Mouse (Mus musculus) kidney, embryonic 15.5 days (tissue): ENCODE measurements around the gene Gm49673. TPM values are rescaled to one million over a fixed set of nuclear protein-coding genes. Genes with fewer than 3 reads are reported as not detected.
"Not testable (repeated sequence)": the region's sequence is repeated elsewhere in the genome, so short reads cannot be mapped to it uniquely, and the experiment has no call there.

Experiments
- ATAC-seq: fragments of 200-750 bp; cut with Nextera tagmentation; replicated peaks from 2 replicates; pipeline ENCODE4 v1.8.0; 2017; ENCODE audit warnings: moderate TSS enrichment; ENCODE audit not compliant: low FRiP score
- H3K27ac ChIP-seq: fragments of 300-500 bp; sonication (generic); 2 replicates; pipeline ENCODE4 v1.5.1; 2015; ENCODE audit warnings: mild to moderate bottlenecking, inconsistent platforms
- H3K27me3 ChIP-seq: fragments of 300-500 bp; sonication (generic); 2 replicates; pipeline ENCODE4 v1.6.1; 2015; ENCODE audit warnings: inconsistent platforms
- H3K36me3 ChIP-seq: fragments of 300-500 bp; sonication (generic); 2 replicates; pipeline ENCODE4 v1.6.1; 2015; ENCODE audit warnings: inconsistent platforms
- H3K4me1 ChIP-seq: fragments of 300-500 bp; sonication (generic); 2 replicates; pipeline ENCODE4 v1.6.1; 2015; ENCODE audit warnings: inconsistent platforms
- H3K4me2 ChIP-seq: fragments of 300-500 bp; sonication (generic); 2 replicates; pipeline ENCODE4 v1.6.1; 2015; ENCODE audit warnings: moderate library complexity, mild to moderate bottlenecking, inconsistent platforms
- H3K4me3 ChIP-seq: fragments of 300-500 bp; sonication (generic); replicated peaks from 2 replicates; pipeline ENCODE4 v1.5.1; 2015; ENCODE audit warnings: mild to moderate bottlenecking, inconsistent platforms
- H3K9ac ChIP-seq: fragments of 300-500 bp; sonication (generic); 2 replicates; pipeline ENCODE4 v1.6.1; 2015; ENCODE audit warnings: mild to moderate bottlenecking, inconsistent platforms
- H3K9me3 ChIP-seq: fragments of 300-500 bp; sonication (generic); replicated peaks from 2 replicates; pipeline ENCODE4 v1.6.1; 2016; ENCODE audit warnings: inconsistent platforms
- WGBS: fragments of 180-500 bp; shearing (Covaris S2); methylation state at CpG from one replicate; pipeline ENCODE4 v1.1.7; 2015; ENCODE audit warnings: mixed read lengths; 5-methylcytosine and 5-hydroxymethylcytosine counted together
- polyA plus RNA-seq: library from polyadenylated mRNA; unstranded; fragments of >200 nt; fragmentation: Nextera tagmentation; extraction: Ambion mirVana; gene quantifications from 2 replicates; pipeline ENCODE4 v1.2.1, GENCODE M21; 2015

Gene Gm49673
- polyA plus RNA-seq, 1 experiment from 2014 or later: 0.26 TPM

- ATAC-seq, H3K9ac ChIP-seq, H3K27ac ChIP-seq, H3K36me3 ChIP-seq, H3K4me3 ChIP-seq, H3K4me1 ChIP-seq, H3K27me3 ChIP-seq, H3K9me3 ChIP-seq, H3K4me2 ChIP-seq: not testable (repeated sequence)
- WGBS: 89% methylated on average over 3 of the region's 6 CpGs
Measured at GRCm38 (mm10) chr17:8124586-8124985, 23.0 kb downstream of the Gm49673 start.

DNA sequence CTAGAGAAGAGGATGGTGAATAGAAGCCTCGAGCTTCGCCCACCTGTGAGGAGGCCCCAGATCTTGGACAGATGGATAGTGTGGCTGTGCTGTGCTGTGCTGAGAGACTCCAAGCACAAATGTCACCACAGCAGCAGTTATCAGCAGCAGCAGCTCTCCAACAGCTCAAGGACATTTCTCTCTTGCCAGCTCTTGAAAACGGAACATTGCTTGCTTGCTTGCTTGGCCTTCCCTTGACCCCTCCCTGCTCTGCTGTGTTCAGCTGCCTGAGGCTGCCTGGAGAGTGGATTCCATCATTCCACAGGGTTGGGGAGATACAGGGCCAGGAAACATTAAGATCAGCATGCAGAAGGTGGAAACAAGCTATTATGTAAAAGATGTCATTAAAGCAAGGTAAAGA is 24.6 kb downstream of the Gm49673 start:
- not testable (repeated sequence) for H3K4me3 ChIP-seq, H3K9me3 ChIP-seq, ATAC-seq, H3K9ac ChIP-seq, H3K27me3 ChIP-seq, H3K27ac ChIP-seq, H3K4me2 ChIP-seq, H3K36me3 ChIP-seq, H3K4me1 ChIP-seq
- WGBS: no CpG with 5 or more reads among the region's 3 CpGs

DNA sequence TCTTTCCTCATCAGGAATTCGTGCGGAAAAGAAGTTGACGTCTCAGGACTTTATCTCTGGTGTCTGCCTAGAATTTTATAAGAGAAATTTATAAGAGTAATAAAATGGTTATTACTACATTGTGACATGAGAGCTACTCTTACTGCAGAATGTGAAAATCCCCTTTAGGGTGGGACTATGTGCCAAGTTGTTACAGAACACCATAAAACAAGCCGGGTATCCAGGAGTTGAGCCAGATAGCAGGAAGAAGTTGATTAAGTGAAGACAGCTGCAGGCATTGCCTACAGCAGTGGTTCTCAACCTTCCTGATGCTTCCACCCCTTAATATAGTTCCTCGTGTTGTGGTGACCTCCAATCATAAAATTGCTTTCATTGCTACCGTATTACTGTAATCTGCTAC is 30.7 kb downstream of the Gm49673 start:
- H3K27me3 ChIP-seq, H3K9me3 ChIP-seq, H3K36me3 ChIP-seq, ATAC-seq, H3K4me3 ChIP-seq, H3K4me2 ChIP-seq, H3K27ac ChIP-seq, H3K9ac ChIP-seq, H3K4me1 ChIP-seq: not testable (repeated sequence)
- no CpG with 5 or more reads among the region's 6 CpGs for WGBS

DNA sequence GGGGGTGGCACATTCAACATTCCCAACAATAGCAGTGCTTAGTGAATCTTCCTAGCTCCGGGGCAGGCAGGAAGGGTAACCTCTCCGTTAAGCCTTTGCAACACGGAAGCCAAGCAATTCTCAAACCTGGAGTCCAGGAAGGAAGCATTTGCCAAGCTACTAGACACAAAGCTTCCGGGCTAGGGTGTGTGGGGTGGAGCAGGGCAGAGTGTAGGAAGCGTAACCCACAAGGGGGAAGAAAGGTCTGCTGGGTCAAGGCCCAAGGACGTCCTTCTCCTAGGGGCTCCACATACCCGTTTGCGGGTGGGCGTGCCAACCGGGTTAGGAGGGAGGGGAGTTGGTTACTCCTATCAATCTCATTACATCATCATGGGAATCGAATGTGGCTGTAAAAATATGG is 31.2 kb downstream of the Gm49673 start:
- not testable (repeated sequence) for H3K36me3 ChIP-seq, ATAC-seq, H3K4me2 ChIP-seq, H3K9me3 ChIP-seq, H3K27ac ChIP-seq, H3K9ac ChIP-seq, H3K27me3 ChIP-seq, H3K4me3 ChIP-seq, H3K4me1 ChIP-seq
- WGBS: 72% methylated on average over 8 of the region's 11 CpGs

- H3K4me3 ChIP-seq, H3K27me3 ChIP-seq, H3K36me3 ChIP-seq, H3K9me3 ChIP-seq, H3K27ac ChIP-seq, H3K9ac ChIP-seq, H3K4me1 ChIP-seq, ATAC-seq, H3K4me2 ChIP-seq: not testable (repeated sequence)
- WGBS: no CpG with 5 or more reads among the region's 1 CpGs
Measured at GRCm38 (mm10) chr17:8112199-8112598, 35.4 kb downstream of the Gm49673 start.

DNA sequence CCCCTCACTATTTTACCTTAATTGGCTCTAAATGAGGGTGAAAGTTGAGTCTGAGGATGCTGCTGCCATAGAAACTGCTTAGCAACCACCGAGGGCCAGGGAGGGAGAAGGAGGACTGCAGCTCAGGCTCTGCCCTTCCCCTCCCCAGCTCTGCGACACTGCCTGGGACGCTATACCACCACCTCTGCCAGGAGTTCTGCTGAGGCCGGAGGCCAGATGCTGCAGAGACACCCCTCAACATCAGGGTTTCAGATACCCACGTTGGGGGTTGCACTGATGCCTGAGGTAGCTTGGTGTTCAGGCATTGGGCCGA is 46.3 kb downstream of the Gm49673 start:
- not testable (repeated sequence) for ATAC-seq, H3K9ac ChIP-seq, H3K36me3 ChIP-seq, H3K4me1 ChIP-seq, H3K27me3 ChIP-seq, H3K9me3 ChIP-seq, H3K27ac ChIP-seq, H3K4me2 ChIP-seq, H3K4me3 ChIP-seq
- 60% methylated on average over 3 of the region's 6 CpGs for WGBS

GRCm38 (mm10) chr17:8100405-8101296 is 46.9 kb downstream of the Gm49673 start:
- H3K4me3 ChIP-seq, H3K36me3 ChIP-seq, H3K9me3 ChIP-seq, H3K4me2 ChIP-seq, H3K27me3 ChIP-seq, H3K4me1 ChIP-seq, H3K27ac ChIP-seq, H3K9ac ChIP-seq: not testable (repeated sequence)
- peak; percentile 64 for ATAC-seq
- 25% methylated on average over 9 of the region's 26 CpGs for WGBS

DNA sequence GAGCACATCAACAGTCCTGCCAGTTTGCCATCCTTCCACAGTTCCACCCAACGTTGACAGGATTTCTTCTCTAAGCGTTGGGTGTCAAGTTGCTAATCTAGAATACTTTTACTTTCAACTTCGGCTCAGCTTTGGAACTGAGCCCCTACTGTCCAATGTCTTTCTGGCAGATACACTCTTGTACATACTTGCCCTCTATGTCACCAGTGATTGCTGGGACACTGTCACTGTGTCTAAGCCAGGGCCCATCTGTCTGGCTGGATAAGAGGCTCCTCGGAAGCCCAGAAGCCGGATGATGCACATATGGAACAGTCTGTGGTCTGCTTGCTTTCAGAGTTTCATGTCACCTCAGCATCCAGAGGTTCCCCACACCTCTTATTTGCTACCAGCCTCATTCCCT is 51.4 kb downstream of the Gm49673 start:
- WGBS: 75% methylated on average over 4 of the region's 5 CpGs
- not testable (repeated sequence) for ATAC-seq, H3K9me3 ChIP-seq, H3K27me3 ChIP-seq, H3K9ac ChIP-seq, H3K4me1 ChIP-seq, H3K36me3 ChIP-seq, H3K27ac ChIP-seq, H3K4me2 ChIP-seq, H3K4me3 ChIP-seq

DNA sequence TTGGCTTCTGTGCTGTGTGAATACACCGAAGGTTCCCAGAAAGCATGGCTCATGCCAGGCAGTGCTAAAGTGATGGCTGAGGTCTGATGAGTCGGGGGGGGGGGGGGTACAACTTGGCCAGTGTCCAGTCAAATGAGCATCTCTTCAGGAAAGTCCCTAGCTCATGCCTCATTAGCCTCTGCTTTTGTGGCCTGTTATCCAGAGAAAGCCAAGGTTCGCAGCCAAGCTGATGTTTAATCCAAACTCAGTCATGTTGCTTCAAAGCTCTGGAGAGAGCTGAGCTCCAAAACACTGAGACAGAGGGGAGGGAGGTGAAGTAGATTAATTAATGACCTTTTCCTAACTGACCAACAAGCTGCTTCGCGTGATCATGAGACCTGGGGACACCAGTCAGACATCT is 51.9 kb downstream of the Gm49673 start:
- ATAC-seq: peak; percentile 68
- H3K27ac ChIP-seq, H3K4me3 ChIP-seq, H3K9me3 ChIP-seq, H3K27me3 ChIP-seq, H3K9ac ChIP-seq, H3K36me3 ChIP-seq, H3K4me2 ChIP-seq, H3K4me1 ChIP-seq: not testable (repeated sequence)
- WGBS: 56% methylated on average over 3 of the region's 5 CpGs

- ATAC-seq: 0 out of 2 replicates have a peak, but pooled peaks have one; percentile 23
- not testable (repeated sequence) for H3K27me3 ChIP-seq, H3K36me3 ChIP-seq, H3K4me3 ChIP-seq, H3K9ac ChIP-seq, H3K4me2 ChIP-seq, H3K9me3 ChIP-seq, H3K4me1 ChIP-seq, H3K27ac ChIP-seq
- 44% methylated on average over 3 of the region's 18 CpGs for WGBS
Measured at GRCm38 (mm10) chr17:8092537-8093526, 54.8 kb downstream of the Gm49673 start.

DNA sequence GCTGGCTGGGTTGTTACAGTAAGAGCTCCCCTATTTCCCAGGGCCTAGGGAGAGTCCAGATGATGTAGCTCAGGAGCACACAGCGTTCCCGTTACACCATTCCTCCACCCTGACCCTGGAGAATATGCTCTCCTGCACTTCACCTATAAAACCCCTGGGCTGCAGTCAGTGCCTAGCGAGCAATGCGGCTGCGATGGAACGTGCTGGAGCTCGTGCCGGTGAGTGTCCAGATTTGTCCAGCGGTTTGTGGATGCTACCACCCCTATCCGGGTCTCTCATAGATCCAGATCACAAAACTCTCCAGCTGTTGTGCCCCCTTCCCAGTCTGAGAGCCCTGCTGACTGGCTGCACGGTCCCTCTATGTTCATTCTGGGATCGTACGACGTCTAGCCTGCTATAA is 56.3 kb downstream of the Gm49673 start:
- H3K27ac ChIP-seq, H3K4me2 ChIP-seq, H3K9me3 ChIP-seq, H3K4me1 ChIP-seq, H3K4me3 ChIP-seq, ATAC-seq, H3K27me3 ChIP-seq, H3K36me3 ChIP-seq, H3K9ac ChIP-seq: not testable (repeated sequence)
- WGBS: 81% methylated on average over 14 of the region's 14 CpGs

DNA sequence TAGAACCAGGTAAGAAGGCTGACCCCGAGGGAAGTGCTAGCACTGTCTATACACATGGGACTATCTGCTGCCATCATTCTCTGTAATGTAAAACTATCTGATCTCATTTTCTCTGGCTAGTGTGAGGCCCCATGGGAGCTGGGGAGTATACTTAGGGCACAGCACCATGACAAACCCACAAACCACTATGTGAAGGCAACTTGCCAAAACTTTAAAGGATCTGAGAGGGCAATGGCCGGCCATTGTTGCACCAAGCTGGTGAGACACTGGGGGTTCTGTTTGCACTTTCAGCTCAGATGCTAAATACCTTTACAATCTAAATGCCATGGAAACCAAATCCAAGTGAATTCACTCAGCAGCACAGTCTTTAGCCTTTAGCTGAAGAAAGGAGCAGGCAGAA is 77.7 kb downstream of the Gm49673 start:
- not testable (repeated sequence) for H3K27me3 ChIP-seq, H3K27ac ChIP-seq, H3K4me3 ChIP-seq, H3K9me3 ChIP-seq, ATAC-seq, H3K4me2 ChIP-seq, H3K36me3 ChIP-seq, H3K9ac ChIP-seq, H3K4me1 ChIP-seq
- 90% methylated on average over 2 of the region's 2 CpGs for WGBS
